Comparison of ENCODE assay signal across 11 mouse cellular contexts in genomic region chr14:13459333-13459732, GRCm38 (mm10).
DNase-seq lines count a peak whose midpoint lies in the region; ATAC-seq and TF ChIP-seq lines count a peak whose summit lies in the region.
"Had no signal": no experiment of that assay in that cellular context is flagged by ENCODE, and none has a peak within 500 bp of the region (broad histone marks: within the 10 kb centered on the region; RNA-seq: fewer than 3 reads in every experiment).

No protein-coding gene starts in this region.

- TF ChIP-seq CTCF in hindbrain, postnatal 0 days (IDR thresholded peaks at IDR 0.05; ENCODE audit: low read depth) = peak; percentile 64
- TF ChIP-seq CTCF in stomach, postnatal 0 days (IDR thresholded peaks at IDR 0.05; ENCODE audit: low read depth) = peak; percentile 66

- WGBS in hindbrain, postnatal 0 days = 3% methylated on average over 1 of the region's 1 CpGs
- WGBS in hindbrain, embryonic 14.5 days = 12% methylated on average over 1 of the region's 1 CpGs
- WGBS in midbrain, embryonic 16.5 days = 14% methylated on average over 1 of the region's 1 CpGs
- 9% methylated on average over 1 of the region's 1 CpGs for WGBS in midbrain, embryonic 13.5 days
- 16% methylated on average over 1 of the region's 1 CpGs for WGBS in stomach, postnatal 0 days

- no peak for TF ChIP-seq EP300 in stomach, postnatal 0 days (optimal IDR thresholded peaks at IDR 0.05)

- H3K27ac ChIP-seq in hindbrain, postnatal 0 days = no peak overlapping the region
- no peak overlapping the region for H3K27ac ChIP-seq in hindbrain, embryonic 14.5 days
- H3K27ac ChIP-seq in midbrain, embryonic 16.5 days (ENCODE audit: low read length) = no peak overlapping the region
- no peak overlapping the region for H3K27ac ChIP-seq in midbrain, embryonic 13.5 days
- no peak overlapping the region for H3K27ac ChIP-seq in stomach, postnatal 0 days (replicated peaks)
- H3K27ac ChIP-seq: embryonic facial prominence, embryonic 12.5 days; heart, embryonic 10.5 days; liver, embryonic 14.5 days had no signal

- no peaks in the 10 kb centered on the region for H3K9me3 ChIP-seq in hindbrain, postnatal 0 days (ENCODE audit: low read length)
- no peaks in the 10 kb centered on the region for H3K9me3 ChIP-seq in hindbrain, embryonic 14.5 days (ENCODE audit: control insufficient read depth, low read length)
- no peaks in the 10 kb centered on the region for H3K9me3 ChIP-seq in midbrain, embryonic 16.5 days (replicated peaks; ENCODE audit: control insufficient read depth, low read length, poor library complexity, severe bottlenecking)
- no peaks in the 10 kb centered on the region for H3K9me3 ChIP-seq in midbrain, embryonic 13.5 days
- H3K9me3 ChIP-seq in stomach, postnatal 0 days (ENCODE audit: control insufficient read depth, low read length) = no peaks in the 10 kb centered on the region
- H3K9me3 ChIP-seq: embryonic facial prominence, embryonic 12.5 days; heart, embryonic 10.5 days had no signal

- no peaks in the 10 kb centered on the region for H3K27me3 ChIP-seq in hindbrain, postnatal 0 days (ENCODE audit: insufficient read depth, low read length)
- H3K27me3 ChIP-seq in hindbrain, embryonic 14.5 days (ENCODE audit: control insufficient read depth, insufficient read depth, low read length) = no peaks in the 10 kb centered on the region
- H3K27me3 ChIP-seq in midbrain, embryonic 16.5 days (ENCODE audit: control insufficient read depth, insufficient read depth, low read depth, low read length) = no peaks in the 10 kb centered on the region
- H3K27me3 ChIP-seq in midbrain, embryonic 13.5 days = no peaks in the 10 kb centered on the region
- no peaks in the 10 kb centered on the region for H3K27me3 ChIP-seq in stomach, postnatal 0 days (ENCODE audit: control insufficient read depth, insufficient read depth, low read length)
- H3K27me3 ChIP-seq: embryonic facial prominence, embryonic 12.5 days had no signal

- no peak overlapping the region for H3K4me3 ChIP-seq in hindbrain, postnatal 0 days (ENCODE audit: low read length)
- no peak overlapping the region for H3K4me3 ChIP-seq in hindbrain, embryonic 14.5 days (replicated peaks; ENCODE audit: low read length)
- H3K4me3 ChIP-seq in midbrain, embryonic 16.5 days (ENCODE audit: low read depth, low read length) = no peak overlapping the region
- no peak overlapping the region for H3K4me3 ChIP-seq in midbrain, embryonic 13.5 days (replicated peaks)
- no peak overlapping the region for H3K4me3 ChIP-seq in stomach, postnatal 0 days (ENCODE audit: low read depth, low read length)
- H3K4me3 ChIP-seq: embryonic facial prominence, embryonic 12.5 days; heart, embryonic 10.5 days had no signal

- DNase-seq in hindbrain, postnatal 0 days (ENCODE audit: low spot score) = peak; percentile 64
- DNase-seq in hindbrain, embryonic 14.5 days (ENCODE audit: low spot score) = no peak
- peak; percentile 69 for DNase-seq in brain, adult 2 months (ENCODE audit: low read depth, low spot score)
- no peak for DNase-seq in stomach, postnatal 0 days (ENCODE audit: low spot score)
- DNase-seq in adrenal gland, adult 18-20 months (ENCODE audit: low spot score in 2 of 2) = no peak
- DNase-seq: adrenal gland, adult 2 months had no signal

- H3K4me2 ChIP-seq in hindbrain, postnatal 0 days (ENCODE audit: low read depth, low read length) = no peak overlapping the region
- H3K4me2 ChIP-seq in hindbrain, embryonic 14.5 days (replicated peaks) = no peak overlapping the region
- no peak overlapping the region for H3K4me2 ChIP-seq in midbrain, embryonic 16.5 days (ENCODE audit: low read length)
- no peak overlapping the region for H3K4me2 ChIP-seq in midbrain, embryonic 13.5 days (replicated peaks)
- no peak overlapping the region for H3K4me2 ChIP-seq in stomach, postnatal 0 days (replicated peaks; ENCODE audit: low read depth)
- H3K4me2 ChIP-seq: embryonic facial prominence, embryonic 12.5 days had no signal

- H3K4me1 ChIP-seq in hindbrain, postnatal 0 days (ENCODE audit: insufficient read depth, low read length) = no peaks in the 10 kb centered on the region
- H3K4me1 ChIP-seq in hindbrain, embryonic 14.5 days (replicated peaks; ENCODE audit: control insufficient read depth, insufficient read depth, low read length) = peaks cover 8% of the 10 kb centered on the region; the same call in 1 of the 2 replicates
- 0 out of 2 replicates have a peak, but pooled peaks cover 5% of the 10 kb centered on the region for H3K4me1 ChIP-seq in midbrain, embryonic 16.5 days (ENCODE audit: control insufficient read depth, insufficient read depth, low read length)
- H3K4me1 ChIP-seq in midbrain, embryonic 13.5 days (replicated peaks) = peaks cover 6% of the 10 kb centered on the region
- no peaks in the 10 kb centered on the region for H3K4me1 ChIP-seq in stomach, postnatal 0 days (replicated peaks; ENCODE audit: control insufficient read depth, insufficient read depth)
- H3K4me1 ChIP-seq: embryonic facial prominence, embryonic 12.5 days; heart, embryonic 10.5 days had no signal

- no peak overlapping the region for H3K9ac ChIP-seq in hindbrain, postnatal 0 days (replicated peaks; ENCODE audit: low read length)
- no peak overlapping the region for H3K9ac ChIP-seq in hindbrain, embryonic 14.5 days
- H3K9ac ChIP-seq in midbrain, embryonic 16.5 days (ENCODE audit: low read depth, low read length) = no peak overlapping the region
- H3K9ac ChIP-seq in midbrain, embryonic 13.5 days (replicated peaks) = no peak overlapping the region
- H3K9ac ChIP-seq in stomach, postnatal 0 days (ENCODE audit: low read length) = no peak overlapping the region
- H3K9ac ChIP-seq: embryonic facial prominence, embryonic 12.5 days; liver, embryonic 14.5 days had no signal

- H3K36me3 ChIP-seq in hindbrain, postnatal 0 days (ENCODE audit: insufficient read depth, low read length) = no peaks in the 10 kb centered on the region
- no peaks in the 10 kb centered on the region for H3K36me3 ChIP-seq in hindbrain, embryonic 14.5 days (replicated peaks; ENCODE audit: control insufficient read depth, insufficient read depth)
- H3K36me3 ChIP-seq in midbrain, embryonic 16.5 days (ENCODE audit: control insufficient read depth, insufficient read depth, low read length) = no peaks in the 10 kb centered on the region
- no peaks in the 10 kb centered on the region for H3K36me3 ChIP-seq in midbrain, embryonic 13.5 days
- no peaks in the 10 kb centered on the region for H3K36me3 ChIP-seq in stomach, postnatal 0 days (ENCODE audit: control insufficient read depth, insufficient read depth, low read length)
- H3K36me3 ChIP-seq: embryonic facial prominence, embryonic 12.5 days; heart, embryonic 10.5 days had no signal

- ATAC-seq in hindbrain, postnatal 0 days = 0 out of 2 replicates have a peak, but pooled peaks have one; percentile 58
- ATAC-seq in hindbrain, embryonic 14.5 days (ENCODE audit: low FRiP score) = no peak
- ATAC-seq in midbrain, embryonic 16.5 days = 0 out of 2 replicates have a peak, but pooled peaks have one; percentile 57
- ATAC-seq in midbrain, embryonic 13.5 days = no peak; the same call in 1 of the 2 replicates
- ATAC-seq in stomach, postnatal 0 days (ENCODE audit: low FRiP score, low TSS enrichment) = no peak

Comparison
In these comparisons a context has a peak if more than half of its experiments do, and no peak if none do; other contexts are left out.
1. ATAC-seq: peak in hindbrain, postnatal 0 days (single experiment) and midbrain, embryonic 16.5 days (single experiment); none in hindbrain, embryonic 14.5 days (single experiment), midbrain, embryonic 13.5 days (single experiment) and stomach, postnatal 0 days (single experiment).
2. DNase-seq: peak in hindbrain, postnatal 0 days (single experiment) and brain, adult 2 months (single experiment); none in hindbrain, embryonic 14.5 days (single experiment), stomach, postnatal 0 days (single experiment) and adrenal gland, adult 18-20 months (0 of 2).